Comparison of ENCODE assay signal across 8 mouse cellular contexts in genomic region chr9:48495548-48495932, GRCm38 (mm10). TPM values are rescaled to one million over a fixed set of nuclear protein-coding genes. Genes with fewer than 3 reads are reported as not detected.
DNase-seq lines count a peak whose midpoint lies in the region; ATAC-seq and TF ChIP-seq lines count a peak whose summit lies in the region.

No protein-coding gene starts in this region.

- DNase-seq in kidney, adult 2 months = no peak
- no peak for DNase-seq in kidney, postnatal 10 days
- peak; percentile 73 for DNase-seq in ZHBTc4 (ENCODE audit: low read depth, low spot score)
- DNase-seq in urinary bladder, adult 18-20 months (ENCODE audit: low spot score in 2 of 2) = no peak
- DNase-seq in cerebellum, adult 8-10 months = no peak
- DNase-seq in kidney, postnatal 14 days = no peak

- H3K36me3 ChIP-seq in kidney, adult 2 months (ENCODE audit: control insufficient read depth, insufficient read depth, low read length) = peaks cover 4% of the 10 kb centered on the region

- no peaks in the 10 kb centered on the region for H3K27me3 ChIP-seq in kidney, adult 2 months (replicated peaks; ENCODE audit: control insufficient read depth, insufficient read depth, low read length)

- TF ChIP-seq POLR2A in kidney, adult 2 months (IDR thresholded peaks at IDR 0.05; ENCODE audit: low read depth, low read length) = no peak

- no peak for TF ChIP-seq CTCF in kidney, adult 2 months (conservative IDR thresholded peaks at IDR 0.05; ENCODE audit: insufficient read depth, insufficient read length, low read depth, low read length)

- peak overlapping the region; percentile 87 for H3K27ac ChIP-seq in kidney, adult 2 months (ENCODE audit: insufficient read depth, low read depth, low read length)

- peak overlapping the region; percentile 85 for H3K4me3 ChIP-seq in kidney, adult 2 months (ENCODE audit: insufficient read depth, low read depth, low read length)

- ATAC-seq in hematopoietic stem cell, adult 5-6 weeks (replicated peaks in 1 of 2; ENCODE audit: insufficient read depth in 1 of 2, low FRiP score in 2 of 2, low TSS enrichment in 1 of 2, low read depth in 1 of 2, poor library complexity in 2 of 2, severe bottlenecking in 2 of 2) = peak; percentile 38 to 67
- peak; percentile 47 for ATAC-seq in megakaryocyte, adult 5-6 weeks (ENCODE audit: poor library complexity, severe bottlenecking)

- 3% methylated on average over 34 of the region's 34 CpGs for whole genome bisulfite sequencing in kidney, adult 2 months

- peaks cover 3% of the 10 kb centered on the region; the same call in 1 of the 2 replicates for H3K4me1 ChIP-seq in kidney, adult 2 months (ENCODE audit: control insufficient read depth, insufficient read depth, low read length)

RNA-seq across cellular contexts. Expression of gene Gm5617, which starts 0.3 kb away (rescaled TPM):
- polyA plus RNA-seq in kidney, adult 2 months (2012; rRNA removed) = 159 and 174 TPM in 2 replicates
- 6.4 and 15.6 TPM in 2 replicates for total RNA-seq in hematopoietic stem cell, adult 5-6 weeks (2017)
- total RNA-seq in megakaryocyte, adult 5-6 weeks (2015) = 14.3 and 18.5 TPM in 2 replicates
- 19.7 and 26.8 TPM in 2 replicates for total RNA-seq in megakaryocyte, adult 5-6 weeks (2017)

RNA-seq across cellular contexts. Expression of gene Rbm7, which starts 0.4 kb away (rescaled TPM):
- 22.7 and 23.9 TPM in 2 replicates for polyA plus RNA-seq in kidney, adult 2 months (2012; rRNA removed)
- 115 and 125 TPM in 2 replicates for total RNA-seq in hematopoietic stem cell, adult 5-6 weeks (2017)
- total RNA-seq in megakaryocyte, adult 5-6 weeks (2015) = 126 and 130 TPM in 2 replicates
- 115 and 132 TPM in 2 replicates for total RNA-seq in megakaryocyte, adult 5-6 weeks (2017)

RNA-seq across cellular contexts. Expression of gene Rexo2, which starts 15.1 kb away (rescaled TPM):
- 73.1 and 77.4 TPM in 2 replicates for polyA plus RNA-seq in kidney, adult 2 months (2012; rRNA removed)
- 73.2 and 150 TPM in 2 replicates for total RNA-seq in hematopoietic stem cell, adult 5-6 weeks (2017)
- 109 and 112 TPM in 2 replicates for total RNA-seq in megakaryocyte, adult 5-6 weeks (2015)
- 141 and 168 TPM in 2 replicates for total RNA-seq in megakaryocyte, adult 5-6 weeks (2017)
